Mouse (Mus musculus) neural tube, embryonic 13.5 days (tissue): ENCODE results near the gene Itpkb. TPM values are rescaled to one million over a fixed set of nuclear protein-coding genes. Genes with fewer than 3 reads are reported as not detected.

Experiments used
- ATAC-seq: fragments of 200-750 bp; cut with Nextera tagmentation; 2 replicates; pipeline ENCODE4 v1.8.0; 2017; ENCODE audit warnings: low read depth, mild to moderate bottlenecking, moderate TSS enrichment, moderate library complexity
- H3K27ac ChIP-seq: fragments of 300-500 bp; sonication (generic); replicated peaks from 2 replicates; pipeline ENCODE4 v1.5.1; 2015; ENCODE audit warnings: moderate library complexity, mild to moderate bottlenecking, inconsistent platforms
- H3K27me3 ChIP-seq: fragments of 300-500 bp; sonication (generic); 2 replicates; pipeline ENCODE4 v1.6.1; 2015; ENCODE audit warnings: mild to moderate bottlenecking, inconsistent platforms
- H3K36me3 ChIP-seq: fragments of 300-500 bp; sonication (generic); 2 replicates; pipeline ENCODE4 v1.6.1; 2015; ENCODE audit warnings: mild to moderate bottlenecking, inconsistent platforms
- H3K4me1 ChIP-seq: fragments of 300-500 bp; sonication (generic); replicated peaks from 2 replicates; pipeline ENCODE4 v1.6.1; 2015; ENCODE audit warnings: inconsistent platforms
- H3K4me2 ChIP-seq: fragments of 300-500 bp; sonication (generic); 2 replicates; pipeline ENCODE4 v1.6.1; 2015; ENCODE audit warnings: inconsistent platforms, mild to moderate bottlenecking, moderate library complexity
- H3K4me3 ChIP-seq: fragments of 300-500 bp; sonication (generic); 2 replicates; pipeline ENCODE4 v1.5.1; 2015; ENCODE audit warnings: mild to moderate bottlenecking, inconsistent platforms
- H3K9ac ChIP-seq: fragments of 300-500 bp; sonication (generic); 2 replicates; pipeline ENCODE4 v1.6.1; 2015; ENCODE audit warnings: moderate library complexity, mild to moderate bottlenecking, inconsistent platforms
- H3K9me3 ChIP-seq: fragments of 300-500 bp; sonication (generic); 2 replicates; pipeline ENCODE4 v1.6.1; 2016; ENCODE audit warnings: inconsistent platforms
- WGBS: fragments of 180-500 bp; shearing (Covaris S2); methylation state at CpG from one replicate; pipeline ENCODE4 v1.1.7; 2015; 5-methylcytosine and 5-hydroxymethylcytosine counted together
- polyA plus RNA-seq: library from polyadenylated mRNA; unstranded; fragments of >200 nt; fragmentation: Nextera tagmentation; extraction: Ambion mirVana; gene quantifications from 2 replicates; pipeline ENCODE4 v1.2.1, GENCODE M21; 2015

The Itpkb gene
- polyA plus RNA-seq, 1 experiment from 2014 or later, result 3.9 TPM

GRCm38 (mm10) chr1:180433796-180434566 is 103.7 kb downstream of the Itpkb start:
- peak; percentile 84 for ATAC-seq
- no peak overlapping the region for H3K4me2 ChIP-seq
- H3K36me3 ChIP-seq, result no peaks in the 10 kb centered on the region
- H3K4me3 ChIP-seq, result no peak overlapping the region
- peaks cover 28% of the 10 kb centered on the region for H3K4me1 ChIP-seq
- no peak overlapping the region for H3K9ac ChIP-seq
- no peaks in the 10 kb centered on the region for H3K27me3 ChIP-seq
- no peaks in the 10 kb centered on the region for H3K9me3 ChIP-seq
- WGBS, result 19% methylated on average over 7 of the region's 7 CpGs
- H3K27ac ChIP-seq, result no peak overlapping the region

- Histone ChIP-seq H3K9ac (no peak overlapping the region), H3K36me3 (no peaks in the 10 kb centered on the region), H3K27ac (no peak overlapping the region), H3K27me3 (no peaks in the 10 kb centered on the region), H3K4me1 (peaks cover 26% of the 10 kb centered on the region), H3K9me3 (no peaks in the 10 kb centered on the region), H3K4me2 (no peak overlapping the region), H3K4me3 (no peak overlapping the region)
- peak; percentile 16; the same call in 1 of the 2 replicates for ATAC-seq
- WGBS, result 17% methylated on average over 9 of the region's 9 CpGs
Measured at GRCm38 (mm10) chr1:180434925-180435324, 104.6 kb downstream of the Itpkb start.

- no peaks in the 10 kb centered on the region for H3K9me3 ChIP-seq
- H3K27me3 ChIP-seq, result no peaks in the 10 kb centered on the region
- H3K4me2 ChIP-seq, result no peak overlapping the region
- no peak overlapping the region for H3K4me3 ChIP-seq
- H3K36me3 ChIP-seq, result no peaks in the 10 kb centered on the region
- H3K27ac ChIP-seq, result no peak overlapping the region
- H3K9ac ChIP-seq, result no peak overlapping the region
- 83% methylated on average over 4 of the region's 4 CpGs for WGBS
- ATAC-seq, result no peak
- peaks cover 6% of the 10 kb centered on the region; the same call in 1 of the 2 replicates for H3K4me1 ChIP-seq
Measured at GRCm38 (mm10) chr1:180439496-180439895, 109.2 kb downstream of the Itpkb start.

GRCm38 (mm10) chr1:180444411-180444810 is 114.1 kb downstream of the Itpkb start:
- ATAC-seq, result no peak
- H3K4me3 ChIP-seq, result no peak overlapping the region
- no peak overlapping the region for H3K9ac ChIP-seq
- H3K4me1 ChIP-seq, result peaks cover 14% of the 10 kb centered on the region
- no peaks in the 10 kb centered on the region for H3K27me3 ChIP-seq
- no peak overlapping the region for H3K4me2 ChIP-seq
- WGBS, result 69% methylated on average over 3 of the region's 3 CpGs
- no peaks in the 10 kb centered on the region for H3K36me3 ChIP-seq
- H3K27ac ChIP-seq, result no peak overlapping the region
- H3K9me3 ChIP-seq, result no peaks in the 10 kb centered on the region

GRCm38 (mm10) chr1:180449641-180450040 is 119.4 kb downstream of the Itpkb start:
- Histone ChIP-seq H3K27me3 (no peaks in the 10 kb centered on the region), H3K9me3 (no peaks in the 10 kb centered on the region), H3K4me3 (no peak overlapping the region), H3K9ac (no peak overlapping the region), H3K27ac (no peak overlapping the region), H3K36me3 (no peaks in the 10 kb centered on the region), H3K4me2 (no peak overlapping the region), H3K4me1 (peaks cover 14% of the 10 kb centered on the region)
- no peak for ATAC-seq
- WGBS, result 56% methylated on average over 2 of the region's 2 CpGs

- Histone ChIP-seq H3K4me2 (no peak overlapping the region), H3K27me3 (no peaks in the 10 kb centered on the region), H3K4me3 (no peak overlapping the region), H3K9me3 (no peaks in the 10 kb centered on the region), H3K27ac (peak overlapping the region; percentile 67), H3K4me1 (peaks cover 35% of the 10 kb centered on the region), H3K36me3 (no peaks in the 10 kb centered on the region), H3K9ac (no peak overlapping the region)
- 49% methylated on average over 6 of the region's 6 CpGs for WGBS
- ATAC-seq, result no peak
Measured at GRCm38 (mm10) chr1:180458274-180458673, 128.0 kb downstream of the Itpkb start.

- Histone ChIP-seq H3K4me1 (peaks cover 35% of the 10 kb centered on the region), H3K36me3 (no peaks in the 10 kb centered on the region), H3K4me2 (no peak overlapping the region), H3K27ac (no peak overlapping the region; the same call in 1 of the 2 replicates), H3K9me3 (no peaks in the 10 kb centered on the region), H3K9ac (no peak overlapping the region), H3K27me3 (no peaks in the 10 kb centered on the region), H3K4me3 (no peak overlapping the region)
- 63% methylated on average over 3 of the region's 3 CpGs for WGBS
- ATAC-seq, result no peak
Measured at GRCm38 (mm10) chr1:180458680-180459079, 128.4 kb downstream of the Itpkb start.

- Histone ChIP-seq H3K9me3 (no peaks in the 10 kb centered on the region), H3K36me3 (no peaks in the 10 kb centered on the region), H3K27ac (no peak overlapping the region), H3K27me3 (no peaks in the 10 kb centered on the region), H3K4me1 (peaks cover 35% of the 10 kb centered on the region), H3K9ac (no peak overlapping the region), H3K4me2 (no peak overlapping the region), H3K4me3 (no peak overlapping the region)
- ATAC-seq, result no peak
- WGBS, result 70% methylated on average over 5 of the region's 5 CpGs
Measured at GRCm38 (mm10) chr1:180460721-180461120, 130.4 kb downstream of the Itpkb start.

- no peaks in the 10 kb centered on the region for H3K9me3 ChIP-seq
- peaks cover 31% of the 10 kb centered on the region for H3K4me1 ChIP-seq
- H3K9ac ChIP-seq, result no peak overlapping the region
- H3K4me2 ChIP-seq, result no peak overlapping the region
- H3K27ac ChIP-seq, result no peak overlapping the region
- H3K36me3 ChIP-seq, result no peaks in the 10 kb centered on the region
- no peak overlapping the region for H3K4me3 ChIP-seq
- no peak for ATAC-seq
- 87% methylated on average over 5 of the region's 5 CpGs for WGBS
- no peaks in the 10 kb centered on the region for H3K27me3 ChIP-seq
Measured at GRCm38 (mm10) chr1:180462396-180462795, 132.1 kb downstream of the Itpkb start.

GRCm38 (mm10) chr1:180462983-180463475 is 132.7 kb downstream of the Itpkb start:
- H3K27ac ChIP-seq, result no peak overlapping the region
- H3K4me2 ChIP-seq, result no peak overlapping the region
- 80% methylated on average over 5 of the region's 5 CpGs for WGBS
- no peaks in the 10 kb centered on the region for H3K36me3 ChIP-seq
- H3K27me3 ChIP-seq, result no peaks in the 10 kb centered on the region
- no peak overlapping the region for H3K4me3 ChIP-seq
- H3K9ac ChIP-seq, result no peak overlapping the region
- H3K4me1 ChIP-seq, result peaks cover 25% of the 10 kb centered on the region
- no peaks in the 10 kb centered on the region for H3K9me3 ChIP-seq
- no peak for ATAC-seq

- 84% methylated on average over 5 of the region's 5 CpGs for WGBS
- peaks cover 14% of the 10 kb centered on the region for H3K4me1 ChIP-seq
- H3K27ac ChIP-seq, result no peak overlapping the region
- no peaks in the 10 kb centered on the region for H3K9me3 ChIP-seq
- no peak overlapping the region for H3K4me2 ChIP-seq
- H3K36me3 ChIP-seq, result no peaks in the 10 kb centered on the region
- ATAC-seq, result no peak
- H3K9ac ChIP-seq, result no peak overlapping the region
- no peaks in the 10 kb centered on the region for H3K27me3 ChIP-seq
- H3K4me3 ChIP-seq, result no peak overlapping the region
Measured at GRCm38 (mm10) chr1:180464357-180464756, 134.1 kb downstream of the Itpkb start.

GRCm38 (mm10) chr1:180465620-180466019 is 135.3 kb downstream of the Itpkb start:
- no peak for ATAC-seq
- H3K36me3 ChIP-seq, result no peaks in the 10 kb centered on the region
- H3K27ac ChIP-seq, result no peak overlapping the region
- peaks cover 5% of the 10 kb centered on the region; the same call in 1 of the 2 replicates for H3K4me1 ChIP-seq
- H3K27me3 ChIP-seq, result no peaks in the 10 kb centered on the region
- H3K9me3 ChIP-seq, result no peaks in the 10 kb centered on the region
- no peak overlapping the region for H3K4me3 ChIP-seq
- H3K9ac ChIP-seq, result no peak overlapping the region
- 65% methylated on average over 5 of the region's 5 CpGs for WGBS
- H3K4me2 ChIP-seq, result no peak overlapping the region

GRCm38 (mm10) chr1:180468004-180468403 is 137.7 kb downstream of the Itpkb start:
- Histone ChIP-seq H3K36me3 (no peaks in the 10 kb centered on the region), H3K9ac (no peak overlapping the region), H3K27me3 (no peaks in the 10 kb centered on the region), H3K4me1 (no peaks in the 10 kb centered on the region), H3K4me2 (no peak overlapping the region), H3K9me3 (no peaks in the 10 kb centered on the region), H3K4me3 (no peak overlapping the region), H3K27ac (no peak overlapping the region)
- no peak for ATAC-seq
- 81% methylated on average over 4 of the region's 4 CpGs for WGBS
